Mouse (Mus musculus): ENCODE results near the gene S100a11. TPM values are rescaled to one million over a fixed set of nuclear protein-coding genes. Genes with fewer than 3 reads are reported as not detected.
"Not testable (repeated sequence)": the region's sequence is repeated elsewhere in the genome, so short reads cannot be mapped to it uniquely, and the experiment has no call there.

Gene S100a11
- polyA plus RNA-seq (2012; rRNA removed) = 20.9 and 21.5 TPM in 2 replicates

- Histone ChIP-seq H3K4me3 (ENCODE audit: insufficient read depth, low read length) (peak within 1 kb of the TSS; percentile 17), H3K4me1 (ENCODE audit: control insufficient read depth, insufficient read depth, low read length) (no peaks in the 10 kb centered on the region), H3K27ac (ENCODE audit: insufficient read depth, low read length) (no peak within 1 kb of the TSS)
- TF ChIP-seq POLR2A (IDR thresholded peaks at IDR 0.05; ENCODE audit: extremely low read depth, insufficient read depth, low read length) (no peak), CTCF (IDR thresholded peaks at IDR 0.05; ENCODE audit: extremely low read depth, insufficient read depth, low read length) (no peak)
Observed at GRCm38 (mm10) chr3:93520330-93521193, at the start of gene S100a11. TSS of gene S100a11 (plus strand) at chr3:93520488.

GRCm38 (mm10) chr3:93480053-93480452 lies 40.2 kb upstream of the S100a11 start:
- no peaks in the 10 kb centered on the region for H3K4me1 ChIP-seq (ENCODE audit: control insufficient read depth, insufficient read depth, low read length)
- H3K27ac ChIP-seq (ENCODE audit: insufficient read depth, low read length) = no peak overlapping the region
- no peak overlapping the region for H3K4me3 ChIP-seq (ENCODE audit: insufficient read depth, low read length)
- TF ChIP-seq POLR2A (IDR thresholded peaks at IDR 0.05; ENCODE audit: extremely low read depth, insufficient read depth, low read length) (no peak), CTCF (IDR thresholded peaks at IDR 0.05; ENCODE audit: extremely low read depth, insufficient read depth, low read length) (no peak)

GRCm38 (mm10) chr3:93481982-93482616 lies 38.2 kb upstream of the S100a11 start:
- TF ChIP-seq CTCF (IDR thresholded peaks at IDR 0.05; ENCODE audit: extremely low read depth, insufficient read depth, low read length) (no peak), POLR2A (IDR thresholded peaks at IDR 0.05; ENCODE audit: extremely low read depth, insufficient read depth, low read length) (no peak)
- Histone ChIP-seq H3K4me1 (ENCODE audit: control insufficient read depth, insufficient read depth, low read length) (no peaks in the 10 kb centered on the region), H3K27ac (ENCODE audit: insufficient read depth, low read length) (no peak overlapping the region), H3K4me3 (ENCODE audit: insufficient read depth, low read length) (no peak overlapping the region)

GRCm38 (mm10) chr3:93485611-93486010 lies 34.7 kb upstream of the S100a11 start:
- TF ChIP-seq POLR2A (IDR thresholded peaks at IDR 0.05; ENCODE audit: extremely low read depth, insufficient read depth, low read length) (no peak), CTCF (IDR thresholded peaks at IDR 0.05; ENCODE audit: extremely low read depth, insufficient read depth, low read length) (no peak)
- Histone ChIP-seq H3K27ac (ENCODE audit: insufficient read depth, low read length) (no peak overlapping the region), H3K4me1 (ENCODE audit: control insufficient read depth, insufficient read depth, low read length) (no peaks in the 10 kb centered on the region), H3K4me3 (ENCODE audit: insufficient read depth, low read length) (no peak overlapping the region)

- Histone ChIP-seq H3K4me1 (ENCODE audit: control insufficient read depth, insufficient read depth, low read length) (no peaks in the 10 kb centered on the region), H3K27ac (ENCODE audit: insufficient read depth, low read length) (no peak overlapping the region), H3K4me3 (ENCODE audit: insufficient read depth, low read length) (no peak overlapping the region)
- no peak for TF ChIP-seq CTCF (IDR thresholded peaks at IDR 0.05; ENCODE audit: extremely low read depth, insufficient read depth, low read length)
- no peak for TF ChIP-seq POLR2A (IDR thresholded peaks at IDR 0.05; ENCODE audit: extremely low read depth, insufficient read depth, low read length)
Observed at GRCm38 (mm10) chr3:93488541-93488940, 31.7 kb upstream of the S100a11 start.

- H3K27ac ChIP-seq (ENCODE audit: insufficient read depth, low read length) = no peak overlapping the region
- no peaks in the 10 kb centered on the region for H3K4me1 ChIP-seq (ENCODE audit: control insufficient read depth, insufficient read depth, low read length)
- TF ChIP-seq CTCF (IDR thresholded peaks at IDR 0.05; ENCODE audit: extremely low read depth, insufficient read depth, low read length) = no peak
- no peak for TF ChIP-seq POLR2A (IDR thresholded peaks at IDR 0.05; ENCODE audit: extremely low read depth, insufficient read depth, low read length)
- H3K4me3 ChIP-seq (ENCODE audit: insufficient read depth, low read length) = no peak overlapping the region
Observed at GRCm38 (mm10) chr3:93492176-93492575, 28.1 kb upstream of the S100a11 start.

- no peak overlapping the region for H3K4me3 ChIP-seq (ENCODE audit: insufficient read depth, low read length)
- no peaks in the 10 kb centered on the region for H3K4me1 ChIP-seq (ENCODE audit: control insufficient read depth, insufficient read depth, low read length)
- TF ChIP-seq CTCF (IDR thresholded peaks at IDR 0.05; ENCODE audit: extremely low read depth, insufficient read depth, low read length) = peak; percentile 90
- TF ChIP-seq POLR2A (IDR thresholded peaks at IDR 0.05; ENCODE audit: extremely low read depth, insufficient read depth, low read length) = no peak
- no peak overlapping the region for H3K27ac ChIP-seq (ENCODE audit: insufficient read depth, low read length)
Observed at GRCm38 (mm10) chr3:93493992-93494391, 26.3 kb upstream of the S100a11 start.

GRCm38 (mm10) chr3:93494774-93495173 lies 25.5 kb upstream of the S100a11 start:
- not testable (repeated sequence) for H3K4me3 ChIP-seq (ENCODE audit: insufficient read depth, low read length); H3K27ac ChIP-seq (ENCODE audit: insufficient read depth, low read length); H3K4me1 ChIP-seq (ENCODE audit: control insufficient read depth, insufficient read depth, low read length)

- TF ChIP-seq CTCF (IDR thresholded peaks at IDR 0.05; ENCODE audit: extremely low read depth, insufficient read depth, low read length) (no peak), POLR2A (IDR thresholded peaks at IDR 0.05; ENCODE audit: extremely low read depth, insufficient read depth, low read length) (no peak)
- H3K27ac ChIP-seq (ENCODE audit: insufficient read depth, low read length) = no peak overlapping the region
- no peak overlapping the region for H3K4me3 ChIP-seq (ENCODE audit: insufficient read depth, low read length)
- H3K4me1 ChIP-seq (ENCODE audit: control insufficient read depth, insufficient read depth, low read length) = no peaks in the 10 kb centered on the region
Observed at GRCm38 (mm10) chr3:93497131-93497530, 23.2 kb upstream of the S100a11 start.

- TF ChIP-seq CTCF (IDR thresholded peaks at IDR 0.05; ENCODE audit: extremely low read depth, insufficient read depth, low read length) (no peak), POLR2A (IDR thresholded peaks at IDR 0.05; ENCODE audit: extremely low read depth, insufficient read depth, low read length) (no peak)
- H3K4me1 ChIP-seq (ENCODE audit: control insufficient read depth, insufficient read depth, low read length) = no peaks in the 10 kb centered on the region
Observed at GRCm38 (mm10) chr3:93499129-93499528, 21.2 kb upstream of the S100a11 start.

More at GRCm38 (mm10) chr3:93499129-93499528, 21.2 kb upstream of the S100a11 start:
- Histone ChIP-seq H3K27ac (ENCODE audit: insufficient read depth, low read length) (no peak overlapping the region), H3K4me3 (ENCODE audit: insufficient read depth, low read length) (no peak overlapping the region)
